Mouse (Mus musculus) spleen, embryonic (tissue): ENCODE measurements around the gene Hbb-bs.
"Not testable (repeated sequence)": the region's sequence is repeated elsewhere in the genome, so short reads cannot be mapped to it uniquely, and the experiment has no call there.

Source experiments
- CTCF ChIA-PET: fragments of 350-600 bp; sonication (Branson Sonifier 250); formaldehyde crosslinking; loops from one replicate; lab custom pipeline; 2022; lab: Charles Lee

Hbb-bs gene

DNA sequence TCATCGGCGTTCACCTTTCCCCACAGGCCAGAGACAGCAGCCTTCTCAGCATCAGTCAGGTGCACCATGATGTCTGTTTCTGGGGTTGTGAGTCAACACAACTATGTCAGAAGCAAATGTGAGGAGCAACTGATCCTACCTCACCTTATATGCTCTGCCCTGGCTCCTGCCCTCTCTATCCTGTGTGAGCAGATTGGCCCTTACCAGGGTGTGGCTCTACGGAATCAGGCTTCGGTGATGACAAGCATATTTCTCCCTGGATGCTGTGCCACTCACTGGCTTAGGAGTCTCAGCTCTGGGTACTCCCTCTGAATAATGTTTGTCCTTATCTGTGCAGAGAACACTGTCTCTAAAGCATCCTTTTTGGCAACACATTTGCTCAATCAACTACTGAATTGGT is at the start of gene Hbb-bs:
Hbb-bs (minus strand) TSS at position 289 of the 400 bp plus-strand sequence.
- CTCF ChIA-PET = no interaction called here

DNA sequence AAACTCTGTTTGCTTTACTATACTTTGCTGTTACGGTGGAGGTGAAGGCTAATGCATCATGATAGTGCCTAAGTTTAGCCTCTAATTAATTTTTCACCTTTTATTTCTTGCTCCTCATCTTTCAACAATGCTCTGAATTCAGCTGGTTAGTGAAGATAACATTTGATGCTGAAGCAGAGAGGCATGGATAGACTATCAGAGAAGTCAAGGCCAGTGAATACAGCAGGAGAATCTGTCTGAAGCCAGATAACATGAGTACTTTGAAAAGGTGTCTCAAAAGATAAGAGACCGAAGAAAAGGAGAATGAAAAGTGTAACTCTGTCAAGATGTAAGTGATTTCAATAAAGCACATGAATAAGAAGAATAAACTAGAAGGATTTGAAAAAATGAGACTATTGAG is 49.2 kb upstream of the Hbb-bs start:
- CTCF ChIA-PET = no interaction called here

DNA sequence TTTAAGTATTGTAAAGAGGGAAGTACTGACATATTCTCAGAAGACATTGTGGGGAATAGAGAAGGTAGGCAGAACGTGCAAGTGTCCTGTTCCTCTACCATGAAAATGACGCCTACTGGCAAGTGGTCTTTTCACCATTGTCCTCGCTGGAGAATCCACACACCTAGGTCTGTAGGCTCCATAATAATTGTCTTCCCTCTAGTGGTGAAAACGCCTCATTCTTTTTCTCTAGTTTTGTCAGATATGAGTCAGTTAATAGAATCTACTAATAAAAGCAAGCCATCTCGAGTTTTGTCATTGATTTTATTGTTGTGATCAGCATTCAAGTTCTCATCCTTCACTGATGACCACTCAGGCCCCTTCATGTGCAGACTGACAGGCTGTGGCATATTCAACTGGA is 46.6 kb upstream of the Hbb-bs start:
- CTCF ChIA-PET = no interaction called here

DNA sequence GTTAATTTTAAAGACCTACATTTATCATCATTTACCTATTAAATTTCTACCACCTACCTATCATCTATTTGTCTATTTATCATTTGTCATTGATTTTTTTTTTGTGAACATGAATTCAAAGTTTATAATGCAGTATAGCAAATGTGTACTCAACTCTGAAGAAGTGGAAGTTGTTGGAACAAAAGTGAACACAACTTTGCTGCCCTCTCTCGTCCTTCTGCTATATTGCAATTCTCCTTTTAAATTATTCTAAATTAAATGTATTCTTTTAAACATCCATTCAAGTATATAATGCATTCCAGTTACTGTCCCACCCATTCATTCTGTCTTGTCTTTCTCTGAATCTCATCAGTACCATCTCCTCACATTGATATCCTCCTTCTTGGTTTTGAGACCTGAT is 45.2 kb upstream of the Hbb-bs start:
- CTCF ChIA-PET = no interaction called here

DNA sequence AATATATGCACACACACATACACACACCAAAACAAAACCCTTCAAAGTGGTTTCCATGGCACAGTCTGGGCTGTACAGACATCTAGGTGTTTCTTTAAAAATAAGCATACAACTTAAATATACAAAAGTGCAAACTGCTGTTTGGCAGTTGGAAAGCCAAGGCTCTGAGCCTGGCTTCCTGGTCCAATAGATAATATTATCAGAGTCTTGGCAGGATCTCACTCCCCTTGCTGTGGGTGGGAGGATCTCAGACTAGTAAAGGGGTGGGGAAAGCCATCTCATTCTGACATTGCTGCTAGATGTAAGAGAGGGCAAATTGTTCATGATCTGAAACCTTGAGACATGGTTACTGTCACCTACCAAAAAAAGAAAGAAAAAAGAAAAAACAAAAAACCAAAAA is 42.8 kb upstream of the Hbb-bs start:
- CTCF ChIA-PET = no interaction called here

DNA sequence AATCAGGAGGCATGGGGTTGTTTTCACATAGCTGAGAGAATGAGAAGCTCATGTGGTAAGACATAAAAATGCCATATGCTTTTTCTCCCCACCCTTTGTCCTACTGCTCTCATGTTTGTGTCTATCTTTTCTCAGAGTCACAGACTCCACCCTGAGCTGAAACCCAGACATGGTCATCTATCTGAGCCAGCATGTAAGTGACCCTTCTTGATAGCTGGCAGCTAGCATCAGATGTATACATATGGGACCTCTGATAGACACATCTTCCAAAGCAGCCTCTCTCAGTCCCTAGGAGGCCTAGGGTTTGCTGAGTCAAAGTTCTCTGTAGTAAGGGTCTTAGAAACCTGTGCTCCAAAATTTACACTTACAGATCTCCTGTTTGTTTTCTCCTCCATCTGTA is 37.8 kb upstream of the Hbb-bs start:
- CTCF ChIA-PET = no interaction called here

DNA sequence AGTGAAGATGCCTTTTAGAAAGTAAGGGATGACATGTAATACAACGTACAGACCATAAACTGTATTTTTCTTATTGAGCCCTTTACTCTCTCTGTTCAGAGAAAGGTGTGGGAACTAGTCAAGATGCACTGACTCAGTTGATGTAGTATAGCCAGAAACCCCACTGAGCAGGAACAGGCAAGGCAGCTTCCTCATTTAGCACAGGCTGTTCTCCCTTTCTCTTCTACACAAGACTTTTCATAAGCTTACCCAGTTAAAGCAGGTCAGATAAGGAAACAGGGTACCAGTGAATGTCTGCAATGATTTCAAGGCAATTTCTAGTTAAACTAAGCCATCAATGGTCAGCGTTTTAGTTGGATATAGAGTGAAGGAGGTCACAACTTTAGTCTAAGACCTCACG is 33.6 kb upstream of the Hbb-bs start:
- CTCF ChIA-PET = interaction anchor here (0.6 kb wide), 1 partner anchor 67 kb away, joined by 3 read pairs; no protein-coding TSS in a partner anchor

DNA sequence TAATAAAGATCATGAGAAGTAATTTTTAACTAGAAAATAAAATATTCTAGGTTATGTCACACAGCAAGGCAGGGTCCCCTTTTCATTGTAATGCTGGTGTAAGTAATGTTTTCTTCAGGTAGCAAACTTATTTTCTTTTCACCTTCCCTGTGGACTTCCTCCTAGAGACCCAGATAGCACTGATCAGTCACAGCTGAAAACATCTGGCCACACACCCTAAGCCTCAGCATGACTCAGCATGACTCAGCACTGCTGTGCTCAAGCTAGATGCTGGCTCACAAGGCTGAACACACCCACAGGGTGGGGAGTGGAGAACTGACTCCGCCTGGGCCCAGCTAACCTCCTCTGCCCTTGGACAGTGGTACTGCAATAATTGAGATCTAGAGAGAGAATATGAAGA is 33.0 kb upstream of the Hbb-bs start:
- CTCF ChIA-PET = interaction anchor here (0.6 kb wide), 1 partner anchor 67 kb away, joined by 3 read pairs; no protein-coding TSS in a partner anchor

DNA sequence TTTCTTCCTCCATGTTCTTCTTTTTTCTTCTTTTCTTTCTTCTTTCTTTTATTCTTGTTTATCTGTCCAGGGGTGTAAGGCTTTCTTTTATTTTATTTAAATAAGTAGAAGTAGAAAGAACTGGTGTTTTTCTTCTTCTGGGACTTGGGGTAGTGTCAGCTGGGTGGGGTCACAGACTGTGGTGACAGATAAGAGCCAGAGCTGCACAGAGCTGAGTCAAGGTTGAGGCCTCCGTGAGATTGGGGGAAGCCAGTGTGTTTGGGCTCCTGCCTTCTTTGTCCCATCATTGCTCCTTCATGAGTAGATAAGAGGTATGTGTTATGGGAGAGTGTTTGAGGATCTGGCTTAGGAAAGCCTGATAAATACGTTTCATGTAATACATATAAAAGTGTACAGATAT is 31.2 kb upstream of the Hbb-bs start:
- CTCF ChIA-PET = no interaction called here

DNA sequence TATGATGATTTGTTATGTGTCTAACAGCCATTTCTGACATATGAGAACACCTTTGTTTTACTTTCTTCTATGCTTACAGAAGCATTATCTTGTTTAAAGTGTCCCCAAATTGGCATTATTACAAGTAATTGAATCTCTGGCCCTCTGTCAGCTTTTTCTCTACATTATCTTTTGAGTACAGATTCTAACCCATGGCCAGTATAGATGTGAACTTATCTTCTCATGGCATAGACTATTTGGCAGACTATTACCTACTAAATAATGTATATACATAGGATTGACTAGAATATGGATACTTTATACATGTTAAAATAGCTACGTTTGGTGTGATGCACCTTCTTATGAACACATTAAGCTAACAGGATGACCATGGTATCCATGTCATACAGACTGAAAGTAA is 26.8 kb upstream of the Hbb-bs start:
- CTCF ChIA-PET = no interaction called here

DNA sequence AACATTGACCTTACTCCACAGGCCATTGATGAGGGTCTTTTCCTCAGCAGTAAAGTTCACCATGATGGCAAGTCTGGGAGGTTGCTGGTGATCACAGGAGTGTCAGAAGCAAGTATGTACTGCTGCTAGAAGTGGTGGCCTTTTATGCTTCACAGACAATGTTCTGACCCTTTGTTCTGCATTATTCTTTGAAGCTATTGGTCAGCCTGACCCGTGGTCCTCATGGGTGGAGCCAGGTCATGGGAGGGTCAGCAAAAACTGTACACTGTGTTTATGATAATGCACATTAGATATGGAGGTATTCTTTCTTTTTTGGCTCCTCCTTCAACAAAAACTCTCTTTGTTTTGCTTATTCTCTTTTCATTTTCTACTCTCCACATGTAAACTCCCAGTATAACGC is 25.2 kb upstream of the Hbb-bs start, which contains the start of gene Hbb-y:
Hbb-y (minus strand) TSS at position 127 of the 400 bp plus-strand sequence.
- CTCF ChIA-PET = no interaction called here

DNA sequence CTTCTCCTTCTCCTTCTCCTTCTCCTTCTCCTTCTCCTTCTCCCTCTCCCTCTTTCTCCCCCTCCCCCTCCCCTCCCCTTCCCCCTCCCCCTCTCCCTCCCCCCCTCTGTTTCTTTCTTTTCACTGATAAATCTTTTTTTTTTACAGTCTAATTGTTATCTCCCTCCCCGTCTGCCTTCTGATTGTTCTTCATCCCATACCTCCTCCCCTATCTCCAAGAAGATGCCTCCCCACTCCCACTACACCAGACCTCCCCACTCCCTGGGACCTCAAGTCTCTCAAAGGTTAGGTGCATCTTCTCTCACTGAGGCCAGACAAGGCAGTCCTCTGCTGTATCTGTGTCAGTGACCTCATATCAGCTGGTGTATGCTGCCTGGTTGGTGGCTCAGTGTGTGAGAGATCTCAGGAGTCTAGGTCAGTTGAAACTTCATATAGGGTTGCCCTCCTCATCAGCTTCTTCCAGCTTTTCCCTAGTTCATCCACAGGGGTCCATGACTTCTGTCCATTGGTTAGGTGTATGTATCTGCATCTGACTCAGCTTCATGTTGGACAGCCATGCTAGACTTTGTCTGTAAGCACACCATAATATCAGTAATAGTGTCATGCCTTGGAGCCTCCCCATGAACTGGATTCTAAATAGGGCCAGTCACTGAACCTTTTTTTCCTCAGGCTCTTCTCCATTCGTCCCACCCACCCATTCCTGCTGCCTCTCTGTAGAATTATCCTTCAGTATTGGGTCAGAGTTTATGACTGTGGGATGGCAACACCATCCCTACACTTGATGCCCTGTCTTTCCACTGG is 16.8 kb upstream of the Hbb-bs start:
- CTCF ChIA-PET = no interaction called here

DNA sequence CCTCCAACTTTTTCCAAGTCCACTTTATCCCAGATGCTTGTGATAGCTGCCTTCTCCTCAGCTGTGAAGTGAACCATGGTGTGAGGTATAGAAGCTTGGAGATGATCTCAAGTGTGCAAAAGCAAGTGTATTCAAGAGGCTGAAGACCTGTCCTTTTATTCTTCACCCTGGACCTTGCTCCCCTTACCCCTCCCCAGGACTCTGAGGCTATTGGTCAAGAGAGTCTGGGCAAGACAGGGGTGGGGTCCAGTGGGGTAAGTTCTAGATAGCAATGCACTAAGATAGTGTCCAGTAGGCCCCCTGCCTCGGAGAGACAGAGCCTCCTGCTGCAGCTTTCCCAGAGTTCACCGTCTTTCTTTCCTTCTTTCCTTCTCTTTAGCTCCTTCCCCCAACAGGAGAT is 15.1 kb upstream of the Hbb-bs start, which contains the start of gene Hbb-bh1:
Hbb-bh1 (minus strand) TSS at position 131 of the 400 bp plus-strand sequence.
- CTCF ChIA-PET = no interaction called here

DNA sequence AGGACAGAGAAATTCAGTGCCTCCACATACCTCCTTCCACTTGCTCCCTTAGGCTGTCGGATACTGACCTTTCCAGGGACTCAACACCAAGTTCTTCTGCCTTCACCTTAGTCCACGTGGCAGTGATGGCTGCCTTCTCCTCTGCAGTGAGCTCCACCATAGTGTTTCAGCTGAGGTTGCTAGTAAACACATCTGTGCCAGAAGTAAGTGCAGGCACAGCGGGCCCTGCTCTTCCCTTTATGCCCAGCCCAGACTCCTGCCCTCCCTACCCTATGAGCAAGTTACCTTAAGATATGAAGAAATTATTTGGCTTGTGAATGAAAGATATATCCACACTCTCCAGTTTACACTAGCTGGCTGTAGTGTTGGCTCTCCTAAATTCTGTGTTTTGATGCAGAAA is 12.4 kb upstream of the Hbb-bs start, which contains the start of gene Hbb-bh2:
Hbb-bh2 (minus strand) TSS at position 253 of the 400 bp plus-strand sequence.
- CTCF ChIA-PET = no interaction called here

DNA sequence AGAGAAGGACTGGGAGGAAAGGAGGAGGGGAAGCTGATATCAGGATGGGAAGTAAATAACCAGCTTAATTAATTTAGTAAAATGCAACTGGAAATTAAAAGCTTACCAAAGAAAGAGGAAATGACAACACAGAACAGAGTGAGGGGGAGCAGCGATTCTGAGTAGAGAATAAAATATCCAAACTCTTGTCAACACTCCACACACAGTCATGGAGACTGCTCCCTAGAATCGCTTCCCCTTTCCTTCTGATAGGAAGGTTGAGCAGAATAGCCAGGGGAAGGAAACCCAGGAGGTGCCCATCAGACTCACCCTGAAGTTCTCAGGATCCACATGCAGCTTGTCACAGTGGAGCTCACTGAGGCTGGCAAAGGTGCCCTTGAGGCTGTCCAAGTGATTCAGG is 757 bp downstream of the Hbb-bs start:
- CTCF ChIA-PET = not testable (repeated sequence)

DNA sequence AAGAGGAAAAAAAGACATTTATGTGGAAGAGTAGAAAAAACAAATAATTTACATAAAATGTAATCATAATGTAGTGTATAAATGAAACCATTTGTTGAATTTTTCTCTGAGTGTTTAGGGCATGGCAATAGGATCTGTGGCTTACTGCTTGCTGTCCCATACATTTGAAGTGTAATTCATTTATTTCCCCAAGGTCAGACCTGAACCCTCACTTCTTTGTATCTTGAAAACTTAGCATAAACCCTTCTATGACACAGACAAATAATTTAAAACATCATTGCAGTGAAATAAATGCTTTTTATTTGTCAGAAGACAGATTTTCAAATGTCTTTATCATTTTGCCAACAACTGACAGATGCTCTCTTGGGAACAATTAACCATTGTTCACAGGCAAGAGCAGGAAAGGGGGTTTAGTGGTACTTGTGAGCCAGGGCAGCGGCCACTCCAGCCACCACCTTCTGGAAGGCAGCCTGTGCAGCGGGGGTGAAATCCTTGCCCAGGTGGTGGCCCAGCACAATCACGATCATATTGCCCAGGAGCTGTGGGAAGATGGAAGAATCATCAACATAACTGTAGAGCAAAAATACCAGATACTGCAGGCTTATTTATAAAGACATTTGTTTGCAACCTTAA is 1.5 kb downstream of the Hbb-bs start:
- CTCF ChIA-PET = no interaction called here

DNA sequence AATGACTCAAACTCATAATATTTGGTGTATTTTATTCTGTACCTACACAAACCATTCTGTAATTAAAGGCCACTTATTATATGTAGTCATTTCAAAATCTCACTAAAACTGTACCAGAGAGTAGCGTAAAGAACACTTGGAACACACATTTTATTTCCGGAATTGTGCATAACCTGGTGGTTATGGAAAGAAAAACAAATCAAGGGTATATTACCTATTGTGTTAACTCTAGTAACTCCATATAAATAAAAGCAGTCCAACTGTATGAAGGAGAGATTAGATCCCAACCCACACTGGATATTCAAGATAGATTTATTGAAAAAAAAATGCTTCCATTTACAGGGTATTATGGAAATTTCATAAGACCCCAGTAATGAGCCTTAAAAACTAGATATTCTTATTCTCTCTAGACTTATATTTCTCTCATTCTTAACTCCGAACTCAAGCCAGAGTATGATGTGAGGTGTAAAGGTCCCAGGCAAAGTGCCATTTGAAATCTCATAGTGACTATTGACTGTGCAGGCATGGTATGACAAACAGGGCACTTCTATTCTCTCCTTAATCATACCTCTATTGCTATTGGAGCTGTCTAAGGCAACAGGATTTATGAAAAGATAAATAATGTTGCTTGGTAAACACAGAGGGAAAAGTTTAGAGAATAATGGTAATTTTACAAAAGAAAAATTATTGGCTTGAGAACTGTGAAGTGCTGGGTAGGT is 2.2 kb downstream of the Hbb-bs start:
- CTCF ChIA-PET = no interaction called here

DNA sequence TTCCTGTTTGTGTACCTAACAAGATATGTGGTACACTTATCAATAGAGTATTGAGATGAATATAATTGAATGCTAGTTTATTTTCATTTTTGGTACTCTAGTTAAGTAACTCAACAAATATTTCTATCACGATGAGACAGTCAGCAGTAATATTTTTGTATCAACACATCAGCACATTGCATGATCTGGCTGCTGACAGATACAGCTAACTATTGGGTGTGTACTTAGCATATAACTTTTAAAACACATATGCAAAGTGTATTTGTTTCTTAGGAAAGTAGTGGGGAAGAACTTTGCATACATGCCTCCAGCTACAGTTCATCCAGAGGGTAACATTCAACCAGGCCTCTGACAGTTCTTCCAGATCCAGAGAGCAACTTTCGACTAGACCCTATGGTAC is 3.3 kb downstream of the Hbb-bs start:
- CTCF ChIA-PET = no interaction called here

DNA sequence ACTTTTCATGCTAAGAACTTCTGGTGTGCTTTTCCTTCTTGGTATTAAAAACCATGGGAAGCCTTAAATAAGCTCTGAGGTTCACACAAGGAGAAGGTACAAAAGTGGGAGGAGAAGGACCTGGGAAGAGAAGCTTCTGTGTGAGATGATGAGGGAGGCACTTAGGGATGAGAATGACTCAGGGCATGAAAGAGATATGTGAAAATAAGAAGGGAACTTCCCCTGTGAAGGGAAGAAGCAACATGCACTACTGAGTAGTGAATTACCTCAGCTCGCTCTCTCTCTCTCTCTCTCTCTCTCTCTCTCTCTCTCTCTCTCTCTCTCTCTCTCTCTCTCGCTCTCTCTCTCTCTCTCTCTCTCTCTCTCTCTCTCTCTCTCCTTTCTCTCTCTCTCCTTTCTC is 12.8 kb downstream of the Hbb-bs start:
- CTCF ChIA-PET = not testable (repeated sequence)

DNA sequence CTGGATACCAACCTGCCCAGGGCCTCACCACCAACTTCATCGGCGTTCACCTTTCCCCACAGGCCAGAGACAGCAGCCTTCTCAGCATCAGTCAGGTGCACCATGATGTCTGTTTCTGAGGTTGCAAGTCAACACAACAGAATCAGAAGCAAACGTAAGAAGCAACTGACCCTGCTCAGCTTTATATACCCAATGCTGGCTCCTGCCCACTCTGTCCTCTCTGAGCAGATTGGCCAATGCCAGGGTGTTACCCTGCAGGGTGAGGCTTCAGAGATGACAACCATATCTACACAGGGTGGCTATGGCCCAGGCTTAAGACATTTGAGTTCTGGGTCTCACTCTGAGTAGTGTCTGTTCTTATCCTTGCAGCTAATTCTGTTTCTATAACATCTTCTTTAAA is 14.1 kb downstream of the Hbb-bs start, which contains the start of gene Hbb-bt:
Hbb-bt (minus strand) TSS at position 231 of the 400 bp plus-strand sequence.
- CTCF ChIA-PET = interaction anchor here (0.6 kb wide), 1 partner anchor 1187 kb away, joined by 7 read pairs; no protein-coding TSS in a partner anchor

DNA sequence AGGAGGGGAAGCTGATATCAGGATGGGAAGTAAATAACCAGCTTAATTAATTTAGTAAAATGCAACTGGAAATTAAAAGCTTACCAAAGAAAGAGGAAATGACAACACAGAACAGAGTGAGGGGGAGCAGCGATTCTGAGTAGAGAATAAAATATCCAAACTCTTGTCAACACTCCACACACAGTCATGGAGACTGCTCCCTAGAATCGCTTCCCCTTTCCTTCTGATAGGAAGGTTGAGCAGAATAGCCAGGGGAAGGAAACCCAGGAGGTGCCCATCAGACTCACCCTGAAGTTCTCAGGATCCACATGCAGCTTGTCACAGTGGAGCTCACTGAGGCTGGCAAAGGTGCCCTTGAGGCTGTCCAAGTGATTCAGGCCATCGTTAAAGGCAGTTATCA is 14.7 kb downstream of the Hbb-bs start:
- CTCF ChIA-PET = interaction anchor here (0.6 kb wide), 1 partner anchor 1187 kb away, joined by 7 read pairs; no protein-coding TSS in a partner anchor

DNA sequence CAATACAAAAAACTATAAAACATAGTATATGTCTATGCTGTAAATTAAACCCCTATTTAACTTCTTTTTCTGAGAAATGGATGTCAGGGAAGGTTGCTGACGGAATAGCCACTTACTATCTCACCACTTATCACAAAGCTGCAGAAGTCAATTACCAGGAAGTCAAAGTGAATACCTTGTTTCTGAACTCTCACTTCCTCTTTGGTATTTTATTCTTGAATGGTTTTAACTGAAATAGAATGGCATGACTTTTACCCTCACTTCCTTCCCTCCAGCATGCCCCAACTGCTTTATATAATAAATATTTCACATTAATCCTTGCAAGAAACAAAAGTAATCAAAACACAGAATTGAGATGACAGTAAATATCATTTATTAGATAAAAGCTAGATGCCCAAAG is 15.7 kb downstream of the Hbb-bs start:
- CTCF ChIA-PET = no interaction called here
